Mouse (Mus musculus): ENCODE data around the gene Pde10a.

Pde10a gene

GRCm38 (mm10) chr17:8977271-8977670, 452.1 kb downstream of the Pde10a start:
- DNase-seq = no peak

- no peak for DNase-seq
Measured at GRCm38 (mm10) chr17:8983576-8983975, 458.4 kb downstream of the Pde10a start.

GRCm38 (mm10) chr17:8985714-8986113, 460.5 kb downstream of the Pde10a start:
- peak; percentile 64 to 77 for DNase-seq

- peak in 1 of 2 experiments; percentile 43 for DNase-seq
Measured at GRCm38 (mm10) chr17:8986551-8986950, 461.4 kb downstream of the Pde10a start.

GRCm38 (mm10) chr17:8987369-8987768, 462.2 kb downstream of the Pde10a start:
- no peak for DNase-seq

- DNase-seq = peak; percentile 60 to 79
Measured at GRCm38 (mm10) chr17:8988119-8988807, 463.1 kb downstream of the Pde10a start, which contains the start of gene 1700010I14Rik. 1700010I14Rik (plus strand) TSS chr17:8988333.

- DNase-seq = peak in 1 of 2 experiments; percentile 47
Measured at GRCm38 (mm10) chr17:8991160-8991559, 466.0 kb downstream of the Pde10a start.

- no peak for DNase-seq
Measured at GRCm38 (mm10) chr17:8995344-8995743, 470.2 kb downstream of the Pde10a start.

GRCm38 (mm10) chr17:9002438-9002837, 477.3 kb downstream of the Pde10a start:
- no peak for DNase-seq

- no peak for DNase-seq
Measured at GRCm38 (mm10) chr17:9004516-9004915, 479.3 kb downstream of the Pde10a start.

- peak; percentile 69 to 71 for DNase-seq
Measured at GRCm38 (mm10) chr17:9023198-9023942, 498.2 kb downstream of the Pde10a start.

- peak in 1 of 2 experiments; percentile 15 for DNase-seq
Measured at GRCm38 (mm10) chr17:9030181-9030580, 505.0 kb downstream of the Pde10a start.

- DNase-seq = peak; percentile 91 to 94
Measured at GRCm38 (mm10) chr17:9031241-9032141, 506.3 kb downstream of the Pde10a start.

- DNase-seq = peak; percentile 67 to 70
Measured at GRCm38 (mm10) chr17:9032362-9033044, 507.3 kb downstream of the Pde10a start.

- DNase-seq = no peak
Measured at GRCm38 (mm10) chr17:9033511-9033910, 508.3 kb downstream of the Pde10a start.

GRCm38 (mm10) chr17:9035561-9036348, 510.6 kb downstream of the Pde10a start:
- DNase-seq = no peak

All from cerebellum, postnatal 25 days (tissue).